Comparison of ENCODE assay signal across 8 mouse cellular contexts in the genomic region with DNA sequence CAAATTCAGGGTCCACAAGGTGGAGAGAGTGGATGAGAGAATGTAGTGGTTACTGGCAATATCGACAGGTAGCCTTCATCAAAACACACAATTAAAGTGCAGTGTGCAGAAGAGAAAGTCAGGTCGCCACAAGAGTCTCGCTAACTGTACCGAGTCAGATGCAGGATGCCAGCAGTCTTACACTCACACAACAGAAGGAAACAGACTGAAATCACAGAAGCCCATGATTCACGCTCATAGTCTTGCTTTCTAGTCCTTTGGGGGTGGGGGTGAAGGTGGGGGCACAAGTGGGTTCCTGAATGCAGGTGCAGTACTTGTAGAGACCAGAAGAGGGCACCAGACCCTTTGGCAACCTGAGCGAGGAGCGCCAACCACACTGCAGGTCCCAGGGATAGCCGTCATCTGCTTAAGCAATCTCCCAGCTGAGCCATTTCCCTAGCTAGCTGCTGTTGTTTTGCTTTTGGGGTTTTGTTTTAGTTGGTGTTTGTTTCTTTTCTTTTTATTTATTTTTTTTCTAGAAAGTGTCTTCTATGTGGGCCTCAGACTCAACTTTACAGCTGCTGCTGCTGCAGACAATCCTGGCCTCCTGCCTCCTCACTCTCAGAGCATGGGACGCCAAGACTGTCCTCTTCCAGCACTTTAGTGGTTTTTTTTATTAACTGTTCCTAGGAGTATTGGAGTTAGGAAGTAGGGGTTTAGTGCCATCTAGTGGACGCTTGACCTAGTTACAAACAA.
DNase-seq lines count a peak whose midpoint lies in the region; ATAC-seq and TF ChIP-seq lines count a peak whose summit lies in the region.

No protein-coding gene starts in this region.

- TF ChIP-seq CTCF in G1E (IDR thresholded peaks at IDR 0.05; ENCODE audit: low read depth, low read length) = peak; percentile 96
- TF ChIP-seq CTCF in lung, adult 2 months (IDR thresholded peaks at IDR 0.05; ENCODE audit: insufficient read depth, low read length) = peak; percentile 94

- peak overlapping the region; percentile 23; the same call in 1 of the 2 replicates for H3K4me2 ChIP-seq in forebrain, embryonic 15.5 days (replicated peaks)

- WGBS in forebrain, embryonic 15.5 days = 19% methylated on average over 10 of the region's 10 CpGs
- WGBS in lung, adult 2 months = 17% methylated on average over 10 of the region's 10 CpGs

- H3K27me3 ChIP-seq in G1E (ENCODE audit: insufficient read depth, low read length) = no peaks in the 10 kb centered on the region
- no peaks in the 10 kb centered on the region for H3K27me3 ChIP-seq in forebrain, embryonic 15.5 days

- peak overlapping the region; percentile 44; the same call in 1 of the 2 replicates for H3K27ac ChIP-seq in forebrain, embryonic 15.5 days (replicated peaks)

- H3K9ac ChIP-seq in forebrain, embryonic 15.5 days (replicated peaks) = no peak overlapping the region

- no peaks in the 10 kb centered on the region for H3K9me3 ChIP-seq in G1E (replicated peaks)
- no peaks in the 10 kb centered on the region for H3K9me3 ChIP-seq in forebrain, embryonic 15.5 days

- no peak for TF ChIP-seq POLR2A in lung, adult 2 months (IDR thresholded peaks at IDR 0.05; ENCODE audit: borderline replicate concordance, extremely low read depth, low read depth, low read length)

- no peak overlapping the region; the same call in 1 of the 2 replicates for H3K4me3 ChIP-seq in G1E (ENCODE audit: low read depth, low read length)
- no peak overlapping the region for H3K4me3 ChIP-seq in forebrain, embryonic 15.5 days
- H3K4me3 ChIP-seq in lung, adult 2 months (replicated peaks; ENCODE audit: extremely low read depth, low read depth, low read length) = peak overlapping the region; percentile 33

- H3K4me1 ChIP-seq in G1E (ENCODE audit: insufficient read depth, low read depth, low read length) = peaks cover 10% of the 10 kb centered on the region
- peaks cover 13% of the 10 kb centered on the region for H3K4me1 ChIP-seq in forebrain, embryonic 15.5 days
- no peaks in the 10 kb centered on the region for H3K4me1 ChIP-seq in lung, adult 2 months (ENCODE audit: control insufficient read depth, insufficient read depth, low read length)

- H3K36me3 ChIP-seq in G1E (replicated peaks) = peaks cover 53% of the 10 kb centered on the region
- no peaks in the 10 kb centered on the region for H3K36me3 ChIP-seq in forebrain, embryonic 15.5 days

- peak; percentile 64 for ATAC-seq in G1E (ENCODE audit: extremely low read depth, insufficient number of reproducible peaks, low FRiP score, poor library complexity, severe bottlenecking)
- ATAC-seq in forebrain, embryonic 15.5 days (replicated peaks) = peak; percentile 85
- ATAC-seq in neutrophil, adult 5-6 weeks (ENCODE audit: extremely low read depth, insufficient number of reproducible peaks, low FRiP score, poor library complexity, severe bottlenecking) = peak; percentile 83

- intact Hi-C loops in heart, postnatal 25 days (cut with DNase I) = loop anchor here (5.0 to 10.0 kb wide), 2 partner anchors 137 to 585 kb away; no protein-coding TSS in a partner anchor

- peak; percentile 64 for DNase-seq in G1E (ENCODE audit: low spot score)
- peak; percentile 62 for DNase-seq in cerebellum, adult 11 months
- DNase-seq in heart, postnatal 25 days (ENCODE audit: low spot score) = peak; percentile 65
- DNase-seq in layer of hippocampus, adult 18-20 months (ENCODE audit: low spot score in 2 of 2) = peak; percentile 50 to 86
- DNase-seq in lung, adult 2 months = peak; percentile 70
- DNase-seq in thymus, adult 18-20 months = peak; percentile 53 to 65
